Mouse (Mus musculus): ENCODE results near the gene Gm3633. TPM values are rescaled to one million over a fixed set of nuclear protein-coding genes. Genes with fewer than 3 reads are reported as not detected.
"Not testable (repeated sequence)": the region's sequence is repeated elsewhere in the genome, so short reads cannot be mapped to it uniquely, and the experiment has no call there.

Gene Gm3633
- not detected in 2 replicates for polyA plus RNA-seq (2015; fragmentation: Nextera tagmentation; extraction: Ambion mirVana)

- WGBS, result 63% methylated on average over 1 of the region's 2 CpGs
- H3K4me3 ChIP-seq; H3K9me3 ChIP-seq; ATAC-seq (ENCODE audit: insufficient number of reproducible peaks, low FRiP score, low TSS enrichment, low read depth); H3K4me2 ChIP-seq; H3K27me3 ChIP-seq; H3K9ac ChIP-seq; H3K4me1 ChIP-seq; H3K36me3 ChIP-seq; H3K27ac ChIP-seq: not testable (repeated sequence)
Measured at GRCm38 (mm10) chr14:42641817-42642216, at the start of gene Gm3633. Gene Gm3633 (minus strand): TSS chr14:42641917.

DNA sequence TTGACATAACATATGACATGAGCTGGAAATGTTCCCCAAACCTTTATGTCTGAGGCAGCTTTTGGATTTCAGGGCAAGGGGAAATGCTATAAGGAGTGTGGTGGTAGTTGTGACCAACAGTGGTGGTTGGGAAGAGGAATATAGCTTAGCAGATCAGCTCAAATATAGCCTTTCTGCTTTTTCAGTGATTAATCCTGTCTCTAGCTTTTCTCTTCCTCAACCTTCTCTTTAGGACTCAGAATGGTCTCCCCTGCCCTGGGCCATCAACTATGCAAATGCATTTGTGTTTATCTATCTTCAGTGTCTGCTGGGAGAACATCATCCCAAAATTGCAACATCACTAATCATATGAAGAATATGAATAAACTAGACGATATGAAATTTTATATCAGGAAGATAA, 13.9 kb upstream of the Gm3633 start, which contains the start of gene Gm10378:
Gm10378 (plus strand) TSS at position 301 of the 400 bp plus-strand sequence.
- not testable (repeated sequence) for H3K4me1 ChIP-seq; H3K9me3 ChIP-seq; H3K36me3 ChIP-seq; H3K4me3 ChIP-seq; H3K4me2 ChIP-seq; H3K27me3 ChIP-seq; H3K9ac ChIP-seq; ATAC-seq (ENCODE audit: insufficient number of reproducible peaks, low FRiP score, low TSS enrichment, low read depth); H3K27ac ChIP-seq
- WGBS, result no CpG with 5 or more reads among the region's 1 CpGs

- H3K9ac ChIP-seq, result not testable (repeated sequence)
- no CpG with 5 or more reads among the region's 3 CpGs for WGBS
Measured at GRCm38 (mm10) chr14:42599782-42600181, 41.9 kb downstream of the Gm3633 start, which contains the start of gene Gm17124. Gene Gm17124 (minus strand): TSS chr14:42599882.

More at GRCm38 (mm10) chr14:42599782-42600181, 41.9 kb downstream of the Gm3633 start, which contains the start of gene Gm17124:
- ATAC-seq (ENCODE audit: insufficient number of reproducible peaks, low FRiP score, low TSS enrichment, low read depth); H3K4me2 ChIP-seq; H3K4me3 ChIP-seq; H3K27me3 ChIP-seq; H3K9me3 ChIP-seq; H3K4me1 ChIP-seq; H3K27ac ChIP-seq; H3K36me3 ChIP-seq: not testable (repeated sequence)

Small RNA genes lying within 50 kb of the gene (microRNA-seq; reads per million reads assigned to microRNA genes)
- gene Gm23620 (not detected), gene Gm25228 (not detected)

Other genes with a start within 250 kb of the Gm3633 start
- gene Gm8005, start 202.2 kb downstream of the Gm3633 start, polyA plus RNA-seq (2015; fragmentation: Nextera tagmentation; extraction: Ambion mirVana), result not detected in 2 replicates
- gene Gm8011, start 178.0 kb downstream of the Gm3633 start, polyA plus RNA-seq (2015; fragmentation: Nextera tagmentation; extraction: Ambion mirVana), result not detected in 2 replicates
- not detected in 2 replicates for gene Gm8020, start 139.6 kb downstream of the Gm3633 start, polyA plus RNA-seq (2015; fragmentation: Nextera tagmentation; extraction: Ambion mirVana)
- gene Gm8024, start 117.6 kb downstream of the Gm3633 start, polyA plus RNA-seq (2015; fragmentation: Nextera tagmentation; extraction: Ambion mirVana), result not detected in 2 replicates
- not detected in 2 replicates for gene Gm17124, start 42.0 kb downstream of the Gm3633 start, polyA plus RNA-seq (2015; fragmentation: Nextera tagmentation; extraction: Ambion mirVana)
- not detected in 2 replicates for gene Gm10378, start 14.0 kb upstream of the Gm3633 start, polyA plus RNA-seq (2015; fragmentation: Nextera tagmentation; extraction: Ambion mirVana)
- gene Gm3015, start 126.9 kb upstream of the Gm3633 start, polyA plus RNA-seq (2015; fragmentation: Nextera tagmentation; extraction: Ambion mirVana), result not detected in 2 replicates
- not detected in 2 replicates for gene Gm10377, start 156.1 kb upstream of the Gm3633 start, polyA plus RNA-seq (2015; fragmentation: Nextera tagmentation; extraction: Ambion mirVana)
- not detected in 2 replicates for gene Gm21977, start 211.6 kb upstream of the Gm3633 start, polyA plus RNA-seq (2015; fragmentation: Nextera tagmentation; extraction: Ambion mirVana)